Mouse (Mus musculus) heart, embryonic 16.5 days (tissue): Measurements from ENCODE around the gene Hif1an. TPM values are rescaled to one million over a fixed set of nuclear protein-coding genes. Genes with fewer than 3 reads are reported as not detected.

ENCODE experiments used
- ATAC-seq: fragments of 200-750 bp; cut with Nextera tagmentation; replicated peaks from 2 replicates; pipeline ENCODE4 v1.8.0; 2017; ENCODE audit warnings: moderate number of reproducible peaks; ENCODE audit not compliant: insufficient read depth, low FRiP score; ENCODE audit errors: extremely low read depth
- H3K27ac ChIP-seq: fragments of 300-500 bp; sonication (generic); 2 replicates; pipeline ENCODE4 v1.5.1; 2014; ENCODE audit warnings: mild to moderate bottlenecking, low read length, control low read depth, moderate library complexity
- H3K27me3 ChIP-seq: fragments of 300-500 bp; sonication (generic); 2 replicates; pipeline ENCODE4 v1.6.1; 2014; ENCODE audit warnings: low read length, mixed read lengths; ENCODE audit not compliant: control insufficient read depth, insufficient read depth
- H3K36me3 ChIP-seq: fragments of 300-500 bp; sonication (generic); 2 replicates; pipeline ENCODE4 v1.6.1; 2014; ENCODE audit not compliant: control insufficient read depth, insufficient read depth
- H3K4me1 ChIP-seq: fragments of 300-500 bp; sonication (generic); 2 replicates; pipeline ENCODE4 v1.6.1; 2014; ENCODE audit warnings: low read length, mixed read lengths; ENCODE audit not compliant: control insufficient read depth, insufficient read depth
- H3K4me2 ChIP-seq: fragments of 300-500 bp; sonication (generic); 2 replicates; pipeline ENCODE4 v1.6.1; 2014; ENCODE audit warnings: low read depth, mild to moderate bottlenecking, control low read depth, low read length
- H3K4me3 ChIP-seq: fragments of 300-500 bp; sonication (generic); 2 replicates; pipeline ENCODE4 v1.5.1; 2014; ENCODE audit warnings: mild to moderate bottlenecking, control low read depth, low read length
- H3K9ac ChIP-seq: fragments of 300-500 bp; sonication (generic); 2 replicates; pipeline ENCODE4 v1.6.1; 2014; ENCODE audit warnings: low read length, control low read depth
- H3K9me3 ChIP-seq: fragments of 300-500 bp; sonication (generic); replicated peaks from 2 replicates; pipeline ENCODE4 v1.6.1; 2016; ENCODE audit warnings: low read length; ENCODE audit not compliant: control insufficient read depth
- WGBS: fragments of 180-500 bp; shearing (Covaris S2); extraction: QIAGEN DNeasy Blood & Tissue Kit; methylation state at CpG from one replicate; pipeline ENCODE4 v1.1.7; 2014; 5-methylcytosine and 5-hydroxymethylcytosine counted together
- polyA plus RNA-seq: library from polyadenylated mRNA; unstranded; fragments of >200 nt; fragmentation: Nextera tagmentation; extraction: Ambion mirVana; gene quantifications from 2 replicates; pipeline ENCODE4 v1.2.1, GENCODE M21; 2015

Hif1an gene
- polyA plus RNA-seq, 1 experiment from 2014 or later = 22.2 TPM

DNA sequence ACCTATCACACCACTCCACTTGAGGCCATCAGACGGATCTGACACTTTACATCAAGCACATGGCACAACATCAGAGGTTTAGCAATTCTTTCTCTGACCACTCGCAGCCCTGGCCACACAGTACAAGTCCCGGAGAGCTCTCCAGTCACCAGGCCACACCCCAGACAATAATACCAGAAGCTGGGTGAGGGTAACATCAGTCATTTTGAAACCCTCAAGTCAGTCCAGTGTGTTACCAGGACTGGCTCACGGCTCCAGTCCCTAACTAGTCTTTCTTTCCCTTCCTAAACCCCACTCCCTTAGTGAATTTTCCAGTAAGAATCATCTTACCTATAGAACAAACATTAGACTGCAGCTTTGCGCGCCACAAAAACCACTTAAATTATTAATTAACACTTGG, 32.6 kb upstream of the Hif1an start:
- no peak overlapping the region for H3K4me3 ChIP-seq
- no peak for ATAC-seq
- no peak overlapping the region for H3K27ac ChIP-seq
- H3K9me3 ChIP-seq = no peaks in the 10 kb centered on the region
- H3K27me3 ChIP-seq = no peaks in the 10 kb centered on the region
- H3K4me2 ChIP-seq = no peak overlapping the region
- H3K36me3 ChIP-seq = no peaks in the 10 kb centered on the region
- 72% methylated on average over 6 of the region's 6 CpGs for WGBS
- H3K4me1 ChIP-seq = no peaks in the 10 kb centered on the region
- H3K9ac ChIP-seq = no peak overlapping the region

DNA sequence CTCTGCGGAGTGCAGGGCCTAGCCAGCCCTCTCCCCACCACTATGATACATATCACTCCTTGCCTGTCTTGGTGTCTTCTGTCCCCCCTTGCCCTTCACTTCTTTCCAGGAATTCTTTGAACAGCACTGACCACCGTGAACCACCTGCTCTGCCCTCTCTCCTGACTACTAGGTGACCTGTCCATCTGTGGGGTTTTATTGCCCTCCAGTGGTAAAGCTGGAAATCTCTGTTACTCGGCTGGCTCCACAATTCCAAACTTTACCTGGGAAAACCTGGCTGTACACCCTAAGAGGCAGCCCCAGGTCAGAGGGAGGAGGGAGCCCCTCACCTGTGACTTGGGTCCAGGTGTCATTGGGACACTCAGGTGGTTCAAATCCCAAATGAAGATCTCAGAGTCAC, 27.3 kb upstream of the Hif1an start:
- no peak overlapping the region for H3K4me3 ChIP-seq
- no peaks in the 10 kb centered on the region for H3K27me3 ChIP-seq
- no peak for ATAC-seq
- no peaks in the 10 kb centered on the region for H3K36me3 ChIP-seq
- WGBS = 36% methylated on average over 3 of the region's 3 CpGs
- H3K27ac ChIP-seq = no peak overlapping the region
- H3K4me1 ChIP-seq = no peaks in the 10 kb centered on the region
- no peak overlapping the region for H3K9ac ChIP-seq
- no peak overlapping the region for H3K4me2 ChIP-seq
- no peaks in the 10 kb centered on the region for H3K9me3 ChIP-seq

DNA sequence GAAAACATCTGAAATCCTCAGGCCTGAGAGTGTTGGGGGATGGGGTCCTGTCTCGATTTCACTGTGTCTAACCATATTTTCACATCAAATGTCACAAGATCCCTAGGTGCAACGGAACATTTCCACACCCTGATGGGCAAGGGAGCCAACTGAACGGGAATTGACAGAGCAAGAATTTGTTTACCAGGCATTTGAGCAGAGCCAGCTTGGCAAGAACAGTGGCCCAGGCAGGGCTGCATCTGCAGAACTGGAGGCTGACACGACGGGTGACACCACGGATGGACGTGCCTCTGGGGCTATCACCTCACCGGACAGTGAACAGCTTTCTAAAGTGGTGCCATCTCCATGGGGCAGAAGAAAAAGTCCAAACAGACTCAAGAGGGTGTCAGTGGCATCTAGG, 25.2 kb upstream of the Hif1an start:
- H3K4me2 ChIP-seq = no peak overlapping the region
- H3K4me3 ChIP-seq = no peak overlapping the region
- no peaks in the 10 kb centered on the region for H3K27me3 ChIP-seq
- H3K36me3 ChIP-seq = no peaks in the 10 kb centered on the region
- 78% methylated on average over 8 of the region's 8 CpGs for WGBS
- no peak overlapping the region for H3K27ac ChIP-seq
- peaks cover 7% of the 10 kb centered on the region for H3K9me3 ChIP-seq
- H3K4me1 ChIP-seq = no peaks in the 10 kb centered on the region
- ATAC-seq = no peak
- H3K9ac ChIP-seq = no peak overlapping the region

- H3K9ac ChIP-seq = no peak overlapping the region
- 85% methylated on average over 8 of the region's 8 CpGs for WGBS
- no peak overlapping the region for H3K4me3 ChIP-seq
- H3K9me3 ChIP-seq = peaks cover 7% of the 10 kb centered on the region
- no peaks in the 10 kb centered on the region for H3K36me3 ChIP-seq
- H3K27me3 ChIP-seq = no peaks in the 10 kb centered on the region
- peaks cover 3% of the 10 kb centered on the region; the same call in 1 of the 2 replicates for H3K4me1 ChIP-seq
- no peak overlapping the region for H3K27ac ChIP-seq
- H3K4me2 ChIP-seq = no peak overlapping the region
- ATAC-seq = no peak
Measured at GRCm38 (mm10) chr19:44542694-44543178, 19.9 kb upstream of the Hif1an start.

GRCm38 (mm10) chr19:44544372-44544771, 18.3 kb upstream of the Hif1an start:
- ATAC-seq = no peak
- peaks cover 7% of the 10 kb centered on the region for H3K9me3 ChIP-seq
- no peak overlapping the region for H3K27ac ChIP-seq
- no peaks in the 10 kb centered on the region for H3K27me3 ChIP-seq
- peaks cover 3% of the 10 kb centered on the region; the same call in 1 of the 2 replicates for H3K4me1 ChIP-seq
- no peak overlapping the region for H3K4me2 ChIP-seq
- H3K4me3 ChIP-seq = no peak overlapping the region
- peaks cover 16% of the 10 kb centered on the region for H3K36me3 ChIP-seq
- H3K9ac ChIP-seq = no peak overlapping the region
- WGBS = 64% methylated on average over 10 of the region's 10 CpGs

GRCm38 (mm10) chr19:44544775-44545174, 17.9 kb upstream of the Hif1an start:
- Histone ChIP-seq H3K4me2 (peak overlapping the region; percentile 91), H3K27ac (no peak overlapping the region), H3K27me3 (no peaks in the 10 kb centered on the region), H3K4me1 (peaks cover 3% of the 10 kb centered on the region; the same call in 1 of the 2 replicates), H3K36me3 (peaks cover 20% of the 10 kb centered on the region), H3K4me3 (peak overlapping the region; percentile 70), H3K9me3 (peaks cover 7% of the 10 kb centered on the region), H3K9ac (no peak overlapping the region)
- ATAC-seq = no peak; the same call in 1 of the 2 replicates
- WGBS = 4% methylated on average over 13 of the region's 13 CpGs

- peak; percentile 61 for ATAC-seq
- Histone ChIP-seq H3K9me3 (peaks cover 7% of the 10 kb centered on the region), H3K36me3 (peaks cover 27% of the 10 kb centered on the region), H3K4me3 (peak within 1 kb of the TSS; percentile 70), H3K4me1 (peaks cover 3% of the 10 kb centered on the region; the same call in 1 of the 2 replicates), H3K4me2 (peak within 1 kb of the TSS; percentile 91), H3K9ac (peak within 1 kb of the TSS; percentile 85), H3K27me3 (no peaks in the 10 kb centered on the region), H3K27ac (no peak within 1 kb of the TSS; the same call in 1 of the 2 replicates)
- WGBS = 2% methylated on average over 47 of the region's 47 CpGs
Measured at GRCm38 (mm10) chr19:44545321-44546041, 17.2 kb upstream of the Hif1an start, which contains the start of gene Sec31b. Gene Sec31b, minus strand, starts transcription at chr19:44545864.

DNA sequence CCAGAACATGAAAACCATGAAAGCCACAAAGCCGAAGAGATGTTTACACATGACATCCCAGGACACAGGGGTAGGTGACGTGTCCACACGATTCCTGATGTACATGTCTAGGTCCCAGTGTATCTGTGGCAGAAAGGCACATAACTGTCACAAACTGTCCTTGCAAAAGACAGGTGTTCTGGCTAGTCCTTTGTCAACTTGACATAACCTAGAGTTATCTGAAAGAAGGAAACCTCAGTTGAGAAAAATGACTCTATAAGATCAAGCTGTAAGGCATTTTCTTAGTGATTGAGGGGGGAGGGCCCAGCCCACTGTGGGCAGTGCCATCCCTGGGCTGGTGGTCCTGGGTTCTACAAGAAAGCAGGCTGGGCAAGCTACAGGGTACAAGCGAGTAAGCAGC, 9.9 kb upstream of the Hif1an start, which contains the start of gene Gm20538:
Gene Gm20538, minus strand, starts transcription at position 101 of the 400 bp plus-strand sequence.
- Histone ChIP-seq H3K27ac (no peak within 1 kb of the TSS), H3K36me3 (peaks cover 55% of the 10 kb centered on the region), H3K4me2 (peak within 1 kb of the TSS; percentile 70; the same call in 1 of the 2 replicates), H3K4me3 (no peak within 1 kb of the TSS), H3K27me3 (no peaks in the 10 kb centered on the region), H3K9me3 (no peaks in the 10 kb centered on the region), H3K9ac (no peak within 1 kb of the TSS), H3K4me1 (peaks cover 14% of the 10 kb centered on the region)
- 97% methylated on average over 4 of the region's 4 CpGs for WGBS
- ATAC-seq = no peak

GRCm38 (mm10) chr19:44553286-44553685, 9.4 kb upstream of the Hif1an start:
- no peak overlapping the region for H3K4me3 ChIP-seq
- no peak overlapping the region for H3K27ac ChIP-seq
- peaks cover 50% of the 10 kb centered on the region for H3K36me3 ChIP-seq
- no peaks in the 10 kb centered on the region for H3K27me3 ChIP-seq
- peaks cover 14% of the 10 kb centered on the region for H3K4me1 ChIP-seq
- no peaks in the 10 kb centered on the region for H3K9me3 ChIP-seq
- no peak overlapping the region for H3K9ac ChIP-seq
- H3K4me2 ChIP-seq = 0 out of 2 replicates have a peak overlapping the region, but pooled peaks have one; percentile 70
- whole genome bisulfite sequencing = 93% methylated on average over 4 of the region's 4 CpGs
- no peak for ATAC-seq
